ENCODE assay signal across 22 mouse cellular contexts in genomic region chr5:123664329-123664728, GRCm38 (mm10).
"Had no signal": no experiment of that assay in that cellular context is flagged by ENCODE, and none has a peak within 500 bp of the region (broad histone marks: within the 10 kb centered on the region; RNA-seq: fewer than 3 reads in every experiment).

No protein-coding gene starts in this region.

- H3K4me3 ChIP-seq: limb, embryonic 12.5 days; limb, embryonic 15.5 days; midbrain, embryonic 12.5 days; midbrain, embryonic 15.5 days; neural tube, embryonic 12.5 days; neural tube, embryonic 15.5 days; stomach, embryonic 15.5 days had no signal

- DNase-seq: kidney, adult 18-20 months; kidney, adult 9 months; kidney, postnatal 14 days; kidney, postnatal 4 days; left cerebral cortex, postnatal 4 days; liver, postnatal 0 days; lung, postnatal 10 days; right cerebral cortex, adult 18-20 months; right cerebral cortex, postnatal 14 days; right cerebral cortex, postnatal 4 days; spleen, adult 18-20 months; thymus, postnatal 25 days had no signal

- H3K36me3 ChIP-seq: limb, embryonic 12.5 days; limb, embryonic 15.5 days; midbrain, embryonic 15.5 days; neural tube, embryonic 12.5 days; neural tube, embryonic 15.5 days; stomach, embryonic 15.5 days had no signal

- H3K4me2 ChIP-seq: limb, embryonic 12.5 days; limb, embryonic 15.5 days; liver, embryonic 11.5 days; midbrain, embryonic 12.5 days; midbrain, embryonic 15.5 days; neural tube, embryonic 12.5 days; neural tube, embryonic 15.5 days; stomach, embryonic 15.5 days had no signal

- H3K9me3 ChIP-seq: limb, embryonic 12.5 days; limb, embryonic 15.5 days; midbrain, embryonic 12.5 days; midbrain, embryonic 15.5 days; neural tube, embryonic 12.5 days; neural tube, embryonic 15.5 days; stomach, embryonic 15.5 days had no signal

- H3K27ac ChIP-seq: limb, embryonic 12.5 days; limb, embryonic 15.5 days; liver, embryonic 14.5 days; macrophage; midbrain, embryonic 12.5 days; midbrain, embryonic 15.5 days; neural tube, embryonic 12.5 days; neural tube, embryonic 15.5 days; stomach, embryonic 15.5 days had no signal

- H3K4me1 ChIP-seq: neural tube, embryonic 12.5 days had no signal

- H3K27me3 ChIP-seq: limb, embryonic 12.5 days; limb, embryonic 15.5 days; midbrain, embryonic 12.5 days; midbrain, embryonic 15.5 days; neural tube, embryonic 12.5 days; neural tube, embryonic 15.5 days; stomach, embryonic 15.5 days had no signal

- H3K9ac ChIP-seq: limb, embryonic 12.5 days; limb, embryonic 15.5 days; liver, embryonic 14.5 days; liver, postnatal 0 days; midbrain, embryonic 12.5 days; midbrain, embryonic 15.5 days; neural tube, embryonic 12.5 days; neural tube, embryonic 15.5 days; stomach, embryonic 15.5 days had no signal

- ATAC-seq: liver, postnatal 0 days; midbrain, embryonic 15.5 days had no signal
